Mouse (Mus musculus) CH12.LX (cell line): ENCODE measurements at regions not wholly inside any gene's neighbourhood (a gene's known extent, or its start where the extent isn't known, plus 50 kb on each side); places are given as distances from the start of the nearest gene placed in this dataset.

Experiments
- DNase-seq: peaks from one replicate; pipeline ENCODE4 v3.0.0-alpha.2; 2013; ENCODE audit errors: extremely low read depth
- H3K27ac ChIP-seq: 2 replicates; pipeline ENCODE4 v1.5.1; 2012; ENCODE audit warnings: low read depth, mild to moderate bottlenecking, control low read depth, moderate library complexity; ENCODE audit not compliant: insufficient read depth
- H3K27me3 ChIP-seq: replicated peaks from 2 replicates; pipeline ENCODE3; 2012; ENCODE audit warnings: inconsistent platforms
- H3K36me3 ChIP-seq, 2 experiments: replicated peaks in 1 of 2; 2 replicates each; pipeline versions ENCODE3 to v1.6.1; 2012; ENCODE audit warnings: inconsistent platforms in 1 of 2, low read length in 1 of 2, mild to moderate bottlenecking in 1 of 2, mixed read lengths in 1 of 2, moderate library complexity in 1 of 2; ENCODE audit not compliant: control insufficient read depth in 1 of 2, insufficient read depth in 1 of 2
- H3K4me1 ChIP-seq, 2 experiments: 2 replicates each; pipeline ENCODE4 v1.6.1; 2012; ENCODE audit warnings: inconsistent platforms in 1 of 2, moderate library complexity in 1 of 2; ENCODE audit not compliant: insufficient read depth in 2 of 2, control insufficient read depth in 1 of 2
- H3K4me2 ChIP-seq: 2 replicates; pipeline ENCODE4 v1.6.1; 2012; ENCODE audit warnings: low read depth, mild to moderate bottlenecking, control low read depth; ENCODE audit not compliant: poor library complexity, insufficient read depth, severe bottlenecking
- H3K4me3 ChIP-seq, 3 experiments: fragments of 150-350 bp in 1 of 3; sonication (generic) in 1 of 3; replicated peaks in 1 of 3; 2 replicates each; pipeline versions ENCODE3 to v1.5.1; 2011 to 2012; ENCODE audit warnings: low read depth in 2 of 3, low read length in 2 of 3, mild to moderate bottlenecking in 2 of 3, moderate library complexity in 2 of 3, control low read depth in 1 of 3, improper control_type of control experiment in 1 of 3, inconsistent platforms in 1 of 3, mixed read lengths in 1 of 3; ENCODE audit not compliant: poor library complexity in 1 of 3
- H3K79me2 ChIP-seq: replicated peaks from 2 replicates; pipeline ENCODE4 v1.6.1; 2012; ENCODE audit warnings: mild to moderate bottlenecking, moderate library complexity; ENCODE audit not compliant: control insufficient read depth, poor library complexity, insufficient read depth, severe bottlenecking; ENCODE audit errors: extremely low read depth
- H3K9ac ChIP-seq: 2 replicates; pipeline ENCODE4 v1.6.1; 2012; ENCODE audit warnings: low read depth, mild to moderate bottlenecking, control low read depth, moderate library complexity; ENCODE audit not compliant: insufficient read depth
- H3K9me3 ChIP-seq: replicated peaks from 2 replicates; pipeline ENCODE3; 2012; ENCODE audit warnings: low read length, inconsistent platforms, mixed read lengths
- BHLHE40 ChIP-seq: IDR thresholded peaks from 2 replicates; pipeline ENCODE4 v1.6.1; 2011; ENCODE audit warnings: mild to moderate bottlenecking, low read depth, low read length, improper control_type of control experiment
- CTCF ChIP-seq, 2 experiments: IDR thresholded peaks in 1 of 2; conservative IDR thresholded peaks in 1 of 2; 2 replicates each; pipeline ENCODE4 v1.5.1; 2011 to 2012; ENCODE audit warnings: low read depth in 2 of 2, low read length in 2 of 2, improper control_type of control experiment in 1 of 2, inconsistent platforms in 1 of 2, mild to moderate bottlenecking in 1 of 2, moderate library complexity in 1 of 2
- EP300 ChIP-seq: IDR thresholded peaks from 2 replicates; pipeline ENCODE4 v1.6.1; 2011; ENCODE audit warnings: low read length, improper control_type of control experiment
- ETS1 ChIP-seq: conservative IDR thresholded peaks from 2 replicates; pipeline ENCODE4 v1.6.1; 2012; ENCODE audit warnings: low read depth, mild to moderate bottlenecking, inconsistent platforms, low read length, improper control_type of control experiment, moderate library complexity
- GABPA ChIP-seq: IDR thresholded peaks from 2 replicates; pipeline ENCODE4 v1.6.1; 2012; ENCODE audit warnings: low read depth, low read length, improper control_type of control experiment, inconsistent platforms; ENCODE audit not compliant: insufficient replicate concordance
- JUN ChIP-seq: IDR thresholded peaks from 2 replicates; pipeline ENCODE4 v1.6.1; 2011; ENCODE audit warnings: low read depth, mild to moderate bottlenecking, low read length, improper control_type of control experiment, moderate library complexity; ENCODE audit not compliant: insufficient read depth
- JUND ChIP-seq: conservative IDR thresholded peaks from 2 replicates; pipeline ENCODE4 v1.6.1; 2011; ENCODE audit warnings: low read depth, low read length, improper control_type of control experiment
- MAFK ChIP-seq: IDR thresholded peaks from 2 replicates; pipeline ENCODE4 v1.6.1; 2011; ENCODE audit warnings: low read length, improper control_type of control experiment; ENCODE audit not compliant: insufficient replicate concordance
- MEF2A ChIP-seq: IDR thresholded peaks from 2 replicates; pipeline ENCODE4 v1.6.1; 2014; ENCODE audit warnings: low read depth, mild to moderate bottlenecking, inconsistent platforms, low read length, improper control_type of control experiment, borderline replicate concordance
- MXI1 ChIP-seq: IDR thresholded peaks from 2 replicates; pipeline ENCODE4 v1.6.1; 2011; ENCODE audit warnings: mild to moderate bottlenecking, low read depth, low read length, improper control_type of control experiment
- MYC ChIP-seq: IDR thresholded peaks from 2 replicates; pipeline ENCODE4 v1.6.1; 2011; ENCODE audit warnings: low read depth, mild to moderate bottlenecking, improper control_type of control experiment, low read length
- NELFE ChIP-seq: IDR thresholded peaks from 2 replicates; pipeline ENCODE4 v1.6.1; 2011; ENCODE audit warnings: low read depth, low read length, improper control_type of control experiment
- NRF1 ChIP-seq: IDR thresholded peaks from 2 replicates; pipeline ENCODE4 v1.6.1; 2014; ENCODE audit warnings: low read depth, mild to moderate bottlenecking, inconsistent platforms, low read length, improper control_type of control experiment, moderate library complexity
- POLR2A ChIP-seq: IDR thresholded peaks from 2 replicates; pipeline ENCODE4 v1.6.1; 2011; ENCODE audit warnings: low read depth, mild to moderate bottlenecking, improper control_type of control experiment, low read length
- POLR2AphosphoS2 ChIP-seq: IDR thresholded peaks from 2 replicates; pipeline ENCODE4 v1.6.1; 2011; ENCODE audit warnings: low read depth, low read length, improper control_type of control experiment
- RAD21 ChIP-seq: IDR thresholded peaks from 2 replicates; pipeline ENCODE4 v1.6.1; 2011; ENCODE audit warnings: low read depth, mild to moderate bottlenecking, low read length, improper control_type of control experiment, moderate library complexity
- RCOR1 ChIP-seq: conservative IDR thresholded peaks from 2 replicates; pipeline ENCODE4 v1.6.1; 2012; ENCODE audit warnings: low read depth, mild to moderate bottlenecking, inconsistent platforms, low read length, improper control_type of control experiment
- SIN3A ChIP-seq: IDR thresholded peaks from 2 replicates; pipeline ENCODE4 v1.6.1; 2012; ENCODE audit warnings: low read length, improper control_type of control experiment, inconsistent platforms
- USF1 ChIP-seq: IDR thresholded peaks from 2 replicates; pipeline ENCODE4 v1.6.1; 2014; ENCODE audit warnings: low read depth, mild to moderate bottlenecking, inconsistent platforms, low read length, improper control_type of control experiment
- USF2 ChIP-seq: conservative IDR thresholded peaks from 2 replicates; pipeline ENCODE4 v1.6.1; 2011; ENCODE audit warnings: low read depth, low read length, improper control_type of control experiment
- ZC3H11A ChIP-seq: IDR thresholded peaks from 2 replicates; pipeline ENCODE4 v1.6.1; 2012; ENCODE audit warnings: low read depth, mild to moderate bottlenecking, inconsistent platforms, low read length, improper control_type of control experiment
- ZKSCAN1 ChIP-seq: IDR thresholded peaks from 2 replicates; pipeline ENCODE4 v1.6.1; 2012; ENCODE audit warnings: low read depth, inconsistent platforms, low read length, improper control_type of control experiment, borderline replicate concordance
- dilution Hi-C: fragments of 300-500 bp; cut with MboI; formaldehyde crosslinking; loops from 2 replicates; pipeline ENCODE4 v1.14.3; 2020; ENCODE audit warnings: low sequenced_read_pairs; ENCODE audit not compliant: extremely low pct_unique_long_range_greater_than_20kb, extremely low pct_ligation_motif_present
- in situ Hi-C: fragments of 300-500 bp; cut with MboI; formaldehyde crosslinking; loops from 3 replicates; pipeline ENCODE4 v1.14.3; 2019; ENCODE audit warnings: low sequenced_read_pairs, low pct_ligation_motif_present, low pct_unique_long_range_greater_than_20kb, mixed read lengths

DNA sequence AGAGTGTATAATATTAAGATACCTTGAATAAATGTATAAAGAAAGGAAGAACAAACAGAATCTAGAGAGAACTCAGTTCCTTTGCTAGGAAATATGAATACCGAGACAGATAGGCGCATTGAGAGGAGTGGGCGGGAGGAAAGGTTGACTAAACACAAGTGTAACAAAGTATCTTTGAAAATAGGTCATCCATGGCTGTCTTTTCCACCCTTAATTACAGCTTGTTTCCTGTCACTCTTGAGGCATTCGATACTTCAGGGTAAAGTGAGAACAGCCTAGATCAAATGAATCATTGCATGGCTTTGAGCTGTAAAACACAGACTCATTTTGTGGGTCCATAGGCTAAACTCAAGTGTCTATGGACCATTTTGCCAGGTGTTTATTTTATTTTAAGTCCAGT lies 985.3 kb upstream of the Gm7489 start:
- Histone ChIP-seq H3K27ac (no peak overlapping the region), H3K79me2 (no peaks in the 10 kb centered on the region), H3K4me2 (no peak overlapping the region), H3K4me1 (no peaks in the 10 kb centered on the region), H3K36me3 (no peaks in the 10 kb centered on the region), H3K27me3 (no peaks in the 10 kb centered on the region), H3K9me3 (no peaks in the 10 kb centered on the region), H3K9ac (no peak overlapping the region), H3K4me3 (no peak overlapping the region)
- dilution Hi-C loops: no loop called here
- TF ChIP-seq MAFK (no peak), NRF1 (no peak), RAD21 (no peak), MXI1 (no peak), ETS1 (no peak), JUND (no peak), MEF2A (no peak), EP300 (no peak), RCOR1 (no peak), JUN (no peak), POLR2A (no peak), POLR2AphosphoS2 (no peak), SIN3A (no peak)
- in situ Hi-C loops: no loop called here
- no peak for DNase-seq

DNA sequence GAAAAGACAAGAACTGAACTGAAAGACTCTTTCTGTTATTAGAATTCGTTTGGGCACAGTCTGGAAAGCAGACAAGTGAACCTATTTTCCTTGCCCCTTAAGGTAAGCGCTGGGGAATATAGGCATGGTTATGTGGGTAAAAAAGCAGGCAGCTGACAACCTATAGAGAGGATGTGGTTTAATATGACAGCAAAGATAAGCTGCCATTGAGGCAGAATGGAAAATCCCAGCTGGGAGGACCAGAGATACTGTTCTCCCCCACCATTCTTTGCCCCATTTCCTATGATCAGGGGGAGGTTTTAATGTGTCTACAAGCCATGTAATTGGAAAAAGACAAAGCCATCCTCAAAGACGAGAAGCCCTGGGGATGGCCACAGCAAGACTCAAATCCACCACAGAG lies 984.9 kb upstream of the Gm7489 start:
- no peak overlapping the region for H3K4me3 ChIP-seq
- DNase-seq: no peak
- H3K36me3 ChIP-seq: no peaks in the 10 kb centered on the region
- H3K9ac ChIP-seq: no peak overlapping the region
- dilution Hi-C loops: no loop called here
- in situ Hi-C loops: no loop called here
- no peak for TF ChIP-seq POLR2AphosphoS2
- TF ChIP-seq GABPA: no peak
- no peak for TF ChIP-seq POLR2A
- H3K27ac ChIP-seq: no peak overlapping the region
- H3K4me1 ChIP-seq: no peaks in the 10 kb centered on the region
- no peaks in the 10 kb centered on the region for H3K27me3 ChIP-seq
- H3K4me2 ChIP-seq: no peak overlapping the region
- H3K9me3 ChIP-seq: no peaks in the 10 kb centered on the region
- no peaks in the 10 kb centered on the region for H3K79me2 ChIP-seq

- dilution Hi-C loops (no loop called here), in situ Hi-C loops (no loop called here)
- Histone ChIP-seq H3K9me3 (no peaks in the 10 kb centered on the region), H3K27ac (no peak overlapping the region), H3K4me1 (no peaks in the 10 kb centered on the region), H3K4me3 (no peak overlapping the region), H3K79me2 (no peaks in the 10 kb centered on the region), H3K36me3 (no peaks in the 10 kb centered on the region), H3K27me3 (no peaks in the 10 kb centered on the region), H3K4me2 (no peak overlapping the region), H3K9ac (no peak overlapping the region)
- DNase-seq: no peak
- no peak for TF ChIP-seq EP300
- no peak for TF ChIP-seq NELFE
- TF ChIP-seq ZC3H11A: no peak
- TF ChIP-seq ZKSCAN1: no peak
- no peak for TF ChIP-seq USF1
- no peak for TF ChIP-seq CTCF (conservative IDR thresholded peaks at IDR 0.05 in 1 of 2, IDR thresholded peaks at IDR 0.05 in 1 of 2; ENCODE audit: low read depth in 2 of 2, low read length in 2 of 2)
- no peak for TF ChIP-seq MYC
- no peak for TF ChIP-seq MXI1
- no peak for TF ChIP-seq BHLHE40
- no peak for TF ChIP-seq USF2
- no peak for TF ChIP-seq POLR2A
- TF ChIP-seq JUN: no peak
These were observed 979.5 kb upstream of the Gm7489 start for GRCm38 (mm10) chr15:52905231-52905630.
